Mouse (Mus musculus): ENCODE results near the gene Nfxl1. TPM values are rescaled to one million over a fixed set of nuclear protein-coding genes. Genes with fewer than 3 reads are reported as not detected.

Gene Nfxl1
- total and polyA plus RNA-seq, 3 experiments = 9.0 to 33.8 (median 23.3) TPM

- H3K9me3 ChIP-seq (replicated peaks) = no peaks in the 10 kb centered on the region
- no peak overlapping the region for H3K4me3 ChIP-seq (ENCODE audit: low read depth, low read length)
- H3K4me1 ChIP-seq (ENCODE audit: insufficient read depth, low read depth, low read length) = no peaks in the 10 kb centered on the region
- H3K36me3 ChIP-seq (replicated peaks) = peaks cover 46% of the 10 kb centered on the region
- ATAC-seq (ENCODE audit: extremely low read depth, insufficient number of reproducible peaks, low FRiP score, poor library complexity, severe bottlenecking) (no peak), DNase-seq (ENCODE audit: low spot score) (no peak)
- no peaks in the 10 kb centered on the region for H3K27me3 ChIP-seq (ENCODE audit: insufficient read depth, low read length)
- TF ChIP-seq POLR2AphosphoS5 (IDR thresholded peaks at IDR 0.05; ENCODE audit: insufficient replicate concordance, low read depth, low read length) (no peak), GATA2 (IDR thresholded peaks at IDR 0.05; ENCODE audit: borderline replicate concordance, low read depth, low read length) (no peak), TAL1 (conservative IDR thresholded peaks at IDR 0.05; ENCODE audit: low read depth, low read length) (no peak), GATA1 (IDR thresholded peaks at IDR 0.05; ENCODE audit: borderline replicate concordance, low read length) (no peak), CTCF (IDR thresholded peaks at IDR 0.05; ENCODE audit: low read depth, low read length) (no peak)
Observed at GRCm38 (mm10) chr5:72528896-72529295, 30.6 kb downstream of the Nfxl1 start.

GRCm38 (mm10) chr5:72513808-72514207, 45.7 kb downstream of the Nfxl1 start:
- no peak for ATAC-seq (ENCODE audit: extremely low read depth, insufficient number of reproducible peaks, low FRiP score, poor library complexity, severe bottlenecking)
- H3K36me3 ChIP-seq (replicated peaks) = peaks cover 34% of the 10 kb centered on the region
- TF ChIP-seq CTCF (IDR thresholded peaks at IDR 0.05; ENCODE audit: low read depth, low read length) (no peak), GATA1 (IDR thresholded peaks at IDR 0.05; ENCODE audit: borderline replicate concordance, low read length) (no peak), GATA2 (IDR thresholded peaks at IDR 0.05; ENCODE audit: borderline replicate concordance, low read depth, low read length) (no peak), POLR2AphosphoS5 (IDR thresholded peaks at IDR 0.05; ENCODE audit: insufficient replicate concordance, low read depth, low read length) (no peak), TAL1 (conservative IDR thresholded peaks at IDR 0.05; ENCODE audit: low read depth, low read length) (no peak)
- H3K4me1 ChIP-seq (ENCODE audit: insufficient read depth, low read depth, low read length) = no peaks in the 10 kb centered on the region
- H3K4me3 ChIP-seq (ENCODE audit: low read depth, low read length) = no peak overlapping the region
- no peak for DNase-seq (ENCODE audit: low spot score)
- H3K9me3 ChIP-seq (replicated peaks) = no peaks in the 10 kb centered on the region
- no peaks in the 10 kb centered on the region for H3K27me3 ChIP-seq (ENCODE audit: insufficient read depth, low read length)

- Histone ChIP-seq H3K36me3 (replicated peaks) (no peaks in the 10 kb centered on the region), H3K4me3 (ENCODE audit: low read depth, low read length) (no peak overlapping the region), H3K27me3 (ENCODE audit: insufficient read depth, low read length) (peaks cover 19% of the 10 kb centered on the region), H3K4me1 (ENCODE audit: insufficient read depth, low read depth, low read length) (no peaks in the 10 kb centered on the region), H3K9me3 (replicated peaks) (no peaks in the 10 kb centered on the region)
- DNase-seq (ENCODE audit: low spot score) = no peak
- TF ChIP-seq GATA1 (IDR thresholded peaks at IDR 0.05; ENCODE audit: borderline replicate concordance, low read length) = no peak
- no peak for TF ChIP-seq POLR2AphosphoS5 (IDR thresholded peaks at IDR 0.05; ENCODE audit: insufficient replicate concordance, low read depth, low read length)
- TF ChIP-seq TAL1 (conservative IDR thresholded peaks at IDR 0.05; ENCODE audit: low read depth, low read length) = no peak
- TF ChIP-seq CTCF (IDR thresholded peaks at IDR 0.05; ENCODE audit: low read depth, low read length) = no peak
- no peak for TF ChIP-seq GATA2 (IDR thresholded peaks at IDR 0.05; ENCODE audit: borderline replicate concordance, low read depth, low read length)
- no peak for ATAC-seq (ENCODE audit: extremely low read depth, insufficient number of reproducible peaks, low FRiP score, poor library complexity, severe bottlenecking)
Observed at GRCm38 (mm10) chr5:72505740-72506139, 53.7 kb downstream of the Nfxl1 start.

- TF ChIP-seq TAL1 (conservative IDR thresholded peaks at IDR 0.05; ENCODE audit: low read depth, low read length) = no peak
- no peak for TF ChIP-seq CTCF (IDR thresholded peaks at IDR 0.05; ENCODE audit: low read depth, low read length)
- TF ChIP-seq GATA1 (IDR thresholded peaks at IDR 0.05; ENCODE audit: borderline replicate concordance, low read length) = no peak
- no peak for TF ChIP-seq GATA2 (IDR thresholded peaks at IDR 0.05; ENCODE audit: borderline replicate concordance, low read depth, low read length)
- no peak for TF ChIP-seq POLR2AphosphoS5 (IDR thresholded peaks at IDR 0.05; ENCODE audit: insufficient replicate concordance, low read depth, low read length)
- Histone ChIP-seq H3K36me3 (replicated peaks) (no peaks in the 10 kb centered on the region), H3K4me3 (ENCODE audit: low read depth, low read length) (no peak within 1 kb of the TSS), H3K27me3 (ENCODE audit: insufficient read depth, low read length) (peaks cover 22% of the 10 kb centered on the region), H3K9me3 (replicated peaks) (no peaks in the 10 kb centered on the region), H3K4me1 (ENCODE audit: insufficient read depth, low read depth, low read length) (no peaks in the 10 kb centered on the region)
- ATAC-seq (ENCODE audit: extremely low read depth, insufficient number of reproducible peaks, low FRiP score, poor library complexity, severe bottlenecking) = no peak
- DNase-seq (ENCODE audit: low spot score) = no peak
Observed at GRCm38 (mm10) chr5:72503531-72504523, 55.7 kb downstream of the Nfxl1 start, which contains the start of gene Corin. TSS of gene Corin (minus strand) at chr5:72504473.

GRCm38 (mm10) chr5:72502778-72503177, 56.7 kb downstream of the Nfxl1 start:
- H3K36me3 ChIP-seq (replicated peaks) = no peaks in the 10 kb centered on the region
- H3K4me1 ChIP-seq (ENCODE audit: insufficient read depth, low read depth, low read length) = no peaks in the 10 kb centered on the region
- peaks cover 22% of the 10 kb centered on the region for H3K27me3 ChIP-seq (ENCODE audit: insufficient read depth, low read length)
- TF ChIP-seq GATA2 (IDR thresholded peaks at IDR 0.05; ENCODE audit: borderline replicate concordance, low read depth, low read length) = no peak
- TF ChIP-seq CTCF (IDR thresholded peaks at IDR 0.05; ENCODE audit: low read depth, low read length) = no peak
- no peak for TF ChIP-seq POLR2AphosphoS5 (IDR thresholded peaks at IDR 0.05; ENCODE audit: insufficient replicate concordance, low read depth, low read length)
- TF ChIP-seq GATA1 (IDR thresholded peaks at IDR 0.05; ENCODE audit: borderline replicate concordance, low read length) = no peak
- TF ChIP-seq TAL1 (conservative IDR thresholded peaks at IDR 0.05; ENCODE audit: low read depth, low read length) = no peak
- H3K9me3 ChIP-seq (replicated peaks) = no peaks in the 10 kb centered on the region
- no peak overlapping the region for H3K4me3 ChIP-seq (ENCODE audit: low read depth, low read length)
- ATAC-seq (ENCODE audit: extremely low read depth, insufficient number of reproducible peaks, low FRiP score, poor library complexity, severe bottlenecking) = no peak
- DNase-seq (ENCODE audit: low spot score) = no peak

GRCm38 (mm10) chr5:72501763-72502162, 57.7 kb downstream of the Nfxl1 start:
- Histone ChIP-seq H3K27me3 (ENCODE audit: insufficient read depth, low read length) (peaks cover 22% of the 10 kb centered on the region), H3K36me3 (replicated peaks) (no peaks in the 10 kb centered on the region), H3K4me3 (ENCODE audit: low read depth, low read length) (no peak overlapping the region), H3K4me1 (ENCODE audit: insufficient read depth, low read depth, low read length) (no peaks in the 10 kb centered on the region), H3K9me3 (replicated peaks) (no peaks in the 10 kb centered on the region)
- ATAC-seq (ENCODE audit: extremely low read depth, insufficient number of reproducible peaks, low FRiP score, poor library complexity, severe bottlenecking) (no peak), DNase-seq (ENCODE audit: low spot score) (no peak)
- TF ChIP-seq POLR2AphosphoS5 (IDR thresholded peaks at IDR 0.05; ENCODE audit: insufficient replicate concordance, low read depth, low read length) (no peak), CTCF (IDR thresholded peaks at IDR 0.05; ENCODE audit: low read depth, low read length) (no peak), GATA1 (IDR thresholded peaks at IDR 0.05; ENCODE audit: borderline replicate concordance, low read length) (no peak), TAL1 (conservative IDR thresholded peaks at IDR 0.05; ENCODE audit: low read depth, low read length) (no peak), GATA2 (IDR thresholded peaks at IDR 0.05; ENCODE audit: borderline replicate concordance, low read depth, low read length) (no peak)

All from G1E (cell line).